Mouse (Mus musculus) intestine, embryonic 16.5 days (tissue): ENCODE measurements around the gene Vmn1r55. TPM values are rescaled to one million over a fixed set of nuclear protein-coding genes. Genes with fewer than 3 reads are reported as not detected.

ENCODE experiments used
- microRNA-seq: library from miRNA; unstranded; fragments of <30 nt; microRNA quantifications from one replicate; pipeline ENCODE4, GENCODE M21; 2016
- polyA plus RNA-seq: library from polyadenylated mRNA; unstranded; fragments of >200 nt; fragmentation: Nextera tagmentation; extraction: Ambion mirVana; gene quantifications from 2 replicates; pipeline ENCODE4 v1.2.1, GENCODE M21; 2015

Vmn1r55 gene
- polyA plus RNA-seq, 1 experiment from 2014 or later, result not detected

Small RNA genes within 50 kb of the gene (microRNA-seq; reads per million reads assigned to microRNA genes)
- gene Gm26217, result not detected

Other genes starting within 250 kb of the Vmn1r55 start
- gene Gm36210, start 243.2 kb downstream of the Vmn1r55 start, polyA plus RNA-seq, result not detected in 2 replicates
- gene Zfp628, start 234.5 kb downstream of the Vmn1r55 start, polyA plus RNA-seq, result 2.7 TPM in 2 replicates
- gene Nat14, start 227.6 kb downstream of the Vmn1r55 start, polyA plus RNA-seq, result 3.1 and 3.6 TPM in 2 replicates
- gene Ssc5d, start 223.9 kb downstream of the Vmn1r55 start, polyA plus RNA-seq, result 3.6 and 3.7 TPM in 2 replicates
- 0.56 and 0.58 TPM in 2 replicates for gene Sbk2, start 185.3 kb downstream of the Vmn1r55 start, polyA plus RNA-seq
- gene Sbk3, start 178.5 kb downstream of the Vmn1r55 start, polyA plus RNA-seq, result not detected in 2 replicates
- gene Zfp579, start 153.5 kb downstream of the Vmn1r55 start, polyA plus RNA-seq, result 20.3 and 21.7 TPM in 2 replicates
- gene Zfp524, start 135.3 kb downstream of the Vmn1r55 start, polyA plus RNA-seq, result 24.3 and 27.3 TPM in 2 replicates
- 25.4 and 27.1 TPM in 2 replicates for gene Fiz1, start 135.0 kb downstream of the Vmn1r55 start, polyA plus RNA-seq
- gene Gm44973, start 134.2 kb downstream of the Vmn1r55 start, polyA plus RNA-seq, result 3.6 and 4.7 TPM in 2 replicates
- gene Zfp865, start 129.3 kb downstream of the Vmn1r55 start, polyA plus RNA-seq, result 3.5 and 4.0 TPM in 2 replicates
- gene Ccdc106, start 129.1 kb downstream of the Vmn1r55 start, polyA plus RNA-seq, result 10.1 and 13.7 TPM in 2 replicates
- not detected in 2 replicates for gene 4632433K11Rik, start 115.6 kb downstream of the Vmn1r55 start, polyA plus RNA-seq
- gene Zfp784, start 111.2 kb downstream of the Vmn1r55 start, polyA plus RNA-seq, result 7.9 and 8.0 TPM in 2 replicates
- gene Zfp580, start 98.1 kb downstream of the Vmn1r55 start, polyA plus RNA-seq, result 18.2 and 20.2 TPM in 2 replicates
- gene U2af2, start 87.5 kb downstream of the Vmn1r55 start, polyA plus RNA-seq, result 107 and 112 TPM in 2 replicates
- gene Epn1, start 69.4 kb downstream of the Vmn1r55 start, polyA plus RNA-seq, result 75.0 and 87.4 TPM in 2 replicates
- not detected in 2 replicates for gene Rfpl4, start 32.7 kb downstream of the Vmn1r55 start, polyA plus RNA-seq
- 0.67 and 0.80 TPM in 2 replicates for gene Rasl2-9, start 23.7 kb downstream of the Vmn1r55 start, polyA plus RNA-seq
- not detected in 2 replicates for gene Vmn1r56, start 47.1 kb upstream of the Vmn1r55 start, polyA plus RNA-seq
- gene Vmn1r57, start 68.8 kb upstream of the Vmn1r55 start, polyA plus RNA-seq, result not detected in 2 replicates
- not detected in 2 replicates for gene Gm5065, start 200.9 kb upstream of the Vmn1r55 start, polyA plus RNA-seq
- not detected in 2 replicates for gene Nlrp2, start 201.4 kb upstream of the Vmn1r55 start, polyA plus RNA-seq